Mouse (Mus musculus) heart, embryonic 11.5 days (tissue): ENCODE data around the gene Naa38. TPM values are rescaled to one million over a fixed set of nuclear protein-coding genes. Genes with fewer than 3 reads are reported as not detected.
A peak's percentile ranks its signal among the peaks of the same experiment; 100 is the strongest.

Experiments used
- ATAC-seq: fragments of 200-750 bp; cut with Nextera tagmentation; replicated peaks from 2 replicates; pipeline ENCODE4 v1.8.0; 2017; ENCODE audit warnings: moderate library complexity; ENCODE audit not compliant: insufficient number of reproducible peaks, low FRiP score, low TSS enrichment
- H3K27ac ChIP-seq: fragments of 300-500 bp; sonication (generic); 2 replicates; pipeline ENCODE4 v1.5.1; 2014; ENCODE audit warnings: mild to moderate bottlenecking, low read depth, low read length
- H3K27me3 ChIP-seq: fragments of 300-500 bp; sonication (generic); 2 replicates; pipeline ENCODE4 v1.6.1; 2014; ENCODE audit warnings: mild to moderate bottlenecking, low read length, mixed read lengths; ENCODE audit not compliant: control insufficient read depth, insufficient read depth
- H3K36me3 ChIP-seq: fragments of 300-500 bp; sonication (generic); 2 replicates; pipeline ENCODE4 v1.6.1; 2014; ENCODE audit warnings: mild to moderate bottlenecking, low read length, moderate library complexity, mixed read lengths; ENCODE audit not compliant: control insufficient read depth, insufficient read depth
- H3K4me1 ChIP-seq: fragments of 300-500 bp; sonication (generic); 2 replicates; pipeline ENCODE4 v1.6.1; 2014; ENCODE audit warnings: low read length; ENCODE audit not compliant: control insufficient read depth, insufficient read depth
- H3K4me2 ChIP-seq: fragments of 300-500 bp; sonication (generic); 2 replicates; pipeline ENCODE4 v1.6.1; 2014; ENCODE audit warnings: mild to moderate bottlenecking, moderate library complexity
- H3K4me3 ChIP-seq: fragments of 300-500 bp; sonication (generic); 2 replicates; pipeline ENCODE4 v1.5.1; 2014; ENCODE audit warnings: low read depth, low read length
- H3K9ac ChIP-seq: fragments of 300-500 bp; sonication (generic); 2 replicates; pipeline ENCODE4 v1.6.1; 2014; ENCODE audit warnings: mild to moderate bottlenecking, low read depth, low read length, moderate library complexity
- H3K9me3 ChIP-seq: fragments of 300-500 bp; sonication (generic); replicated peaks from 2 replicates; pipeline ENCODE4 v1.6.1; 2016; ENCODE audit warnings: low read length; ENCODE audit not compliant: control insufficient read depth
- WGBS: fragments of 180-500 bp; shearing (Covaris S2); extraction: QIAGEN DNeasy Blood & Tissue Kit; methylation state at CpG from one replicate; pipeline ENCODE4 v1.1.7; 2014; ENCODE audit not compliant: insufficient replicate concordance; 5-methylcytosine and 5-hydroxymethylcytosine counted together
- polyA plus RNA-seq: library from polyadenylated mRNA; unstranded; fragments of >200 nt; fragmentation: Nextera tagmentation; extraction: Ambion mirVana; gene quantifications from 2 replicates; pipeline ENCODE4 v1.2.1, GENCODE M21; 2014

The Naa38 gene
- polyA plus RNA-seq, 1 experiment from 2014 or later = 166 TPM

DNA sequence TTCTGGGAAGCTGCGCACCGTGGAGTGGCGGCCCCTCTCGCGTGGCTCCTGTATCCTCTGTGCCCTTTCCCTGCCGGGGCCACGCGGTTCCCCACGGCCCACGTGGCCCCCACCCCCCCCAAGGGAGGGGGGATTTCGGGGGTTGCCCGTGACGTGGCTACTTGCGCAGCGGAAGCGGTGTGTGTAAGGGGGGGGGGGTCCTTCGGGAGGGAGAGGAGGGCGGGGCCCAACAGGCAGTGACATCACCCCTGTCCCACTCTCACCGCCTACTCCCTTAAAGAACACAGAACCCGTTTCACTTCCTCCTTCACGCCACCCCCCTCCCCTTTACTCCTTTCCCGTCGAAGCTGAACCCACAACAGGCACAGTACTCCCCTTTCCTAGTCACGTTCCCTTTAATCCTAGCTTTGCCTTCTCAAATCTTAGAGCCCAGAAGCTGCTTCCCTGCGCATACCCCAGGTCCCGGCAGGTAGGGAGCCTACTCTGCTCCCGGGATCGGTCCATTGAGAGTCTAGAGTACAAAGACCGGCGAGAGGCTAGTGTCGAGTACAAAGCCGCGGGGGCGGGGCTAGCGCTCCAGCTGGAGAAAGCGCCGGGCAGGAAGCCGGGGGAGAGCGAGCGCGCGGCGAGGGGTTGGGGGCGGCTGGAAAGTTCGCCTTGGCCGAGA, 14.2 kb downstream of the Naa38 start:
- Histone ChIP-seq H3K27ac (peak overlapping the region; percentile 98), H3K9ac (peak overlapping the region; percentile 92), H3K9me3 (no peaks in the 10 kb centered on the region), H3K27me3 (no peaks in the 10 kb centered on the region), H3K36me3 (peaks cover 33% of the 10 kb centered on the region), H3K4me3 (peak overlapping the region; percentile 90), H3K4me2 (peak overlapping the region; percentile 99), H3K4me1 (peaks cover 38% of the 10 kb centered on the region)
- peak; percentile 31; the same call in 1 of the 2 replicates for ATAC-seq
- WGBS = 0% methylated on average over 46 of the region's 46 CpGs

DNA sequence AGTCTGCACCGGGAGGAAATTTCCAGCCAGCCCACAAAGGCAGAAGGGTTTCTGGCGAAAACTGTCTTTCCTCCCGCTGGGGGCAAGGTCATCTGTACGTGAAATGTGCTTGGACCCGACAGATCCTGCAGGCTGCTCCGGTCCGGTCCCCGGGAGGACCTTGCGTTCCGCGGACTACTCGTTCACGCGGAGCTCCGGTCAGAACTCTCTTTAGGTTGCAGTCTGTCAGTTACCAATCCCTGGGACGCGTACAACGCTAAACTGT, 14.7 kb downstream of the Naa38 start:
- Histone ChIP-seq H3K9ac (peak overlapping the region; percentile 92), H3K4me1 (peaks cover 42% of the 10 kb centered on the region), H3K27me3 (no peaks in the 10 kb centered on the region), H3K4me2 (peak overlapping the region; percentile 99), H3K27ac (peak overlapping the region; percentile 98), H3K4me3 (peak overlapping the region; percentile 90), H3K36me3 (peaks cover 29% of the 10 kb centered on the region), H3K9me3 (no peaks in the 10 kb centered on the region)
- 0% methylated on average over 18 of the region's 18 CpGs for WGBS
- no peak for ATAC-seq

DNA sequence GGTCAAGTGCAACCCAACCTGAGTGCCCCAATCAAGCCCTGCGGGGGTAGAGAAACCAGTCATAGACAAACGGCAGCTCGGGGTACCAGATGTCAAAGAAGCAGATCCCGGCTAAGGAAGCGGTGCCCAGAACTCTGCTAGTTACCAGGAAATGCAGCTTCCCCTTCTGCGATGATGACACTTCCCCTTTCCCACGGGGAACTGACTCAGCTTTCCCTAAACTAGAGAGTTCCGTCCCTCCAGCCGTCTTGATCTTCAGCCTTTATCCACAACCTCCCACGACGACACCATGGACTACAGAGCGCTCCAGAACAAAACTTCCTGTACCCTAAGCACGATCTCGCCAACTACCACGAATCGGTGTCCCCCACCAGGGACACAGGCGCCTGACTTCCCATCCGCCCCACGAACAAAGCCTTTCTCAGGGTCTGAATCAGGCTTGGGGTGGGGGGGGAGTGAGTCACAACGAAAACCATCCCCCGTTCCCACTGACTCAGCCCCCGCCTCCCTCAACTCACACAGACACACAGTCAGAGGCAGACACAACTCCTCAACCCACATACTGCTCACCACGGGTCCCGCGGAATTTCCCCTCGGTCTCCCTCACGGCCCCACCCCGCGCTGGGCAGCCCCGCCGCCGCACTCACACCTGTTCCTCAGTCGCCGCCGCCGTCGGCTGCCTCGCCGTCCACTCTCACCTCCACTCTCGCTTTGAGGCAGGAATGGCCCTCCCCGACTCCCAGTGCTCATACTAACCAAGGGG, 15.2 kb downstream of the Naa38 start:
- H3K4me2 ChIP-seq = peak overlapping the region; percentile 99
- ATAC-seq = 0 out of 2 replicates have a peak, but pooled peaks have one; percentile 7
- H3K9ac ChIP-seq = peak overlapping the region; percentile 92
- peaks cover 42% of the 10 kb centered on the region for H3K4me1 ChIP-seq
- H3K36me3 ChIP-seq = peaks cover 25% of the 10 kb centered on the region
- under 1% methylated on average over 41 of the region's 41 CpGs for WGBS
- peak overlapping the region; percentile 90 for H3K4me3 ChIP-seq
- no peaks in the 10 kb centered on the region for H3K27me3 ChIP-seq
- H3K9me3 ChIP-seq = no peaks in the 10 kb centered on the region
- H3K27ac ChIP-seq = peak overlapping the region; percentile 98

DNA sequence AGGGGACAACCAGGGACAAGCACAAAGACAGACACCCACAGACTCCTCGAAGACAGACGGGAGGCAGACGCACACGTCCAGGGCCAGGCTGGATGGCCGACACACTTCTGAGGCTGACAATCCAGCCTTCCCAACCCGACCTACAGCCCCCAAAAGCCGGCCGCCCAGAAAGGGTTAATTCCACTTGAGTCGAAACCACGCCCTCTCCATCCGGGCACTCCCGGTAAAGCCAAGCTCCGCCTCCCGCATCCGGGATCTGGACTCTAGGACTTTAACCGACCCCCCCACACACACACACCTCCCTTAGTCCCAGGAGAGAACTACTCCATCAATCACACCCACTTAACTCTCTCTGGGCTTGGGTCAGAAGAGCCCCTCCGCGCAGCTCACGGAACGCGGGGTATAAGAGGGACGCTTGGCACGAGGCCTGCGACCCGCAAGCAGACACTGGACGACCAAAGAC, 15.8 kb downstream of the Naa38 start:
- Histone ChIP-seq H3K9ac (peak overlapping the region; percentile 92), H3K4me3 (peak overlapping the region; percentile 90), H3K36me3 (peaks cover 18% of the 10 kb centered on the region), H3K27ac (peak overlapping the region; percentile 98), H3K27me3 (no peaks in the 10 kb centered on the region), H3K4me1 (peaks cover 42% of the 10 kb centered on the region), H3K9me3 (no peaks in the 10 kb centered on the region), H3K4me2 (peak overlapping the region; percentile 99)
- ATAC-seq = peak; percentile 40
- under 1% methylated on average over 26 of the region's 26 CpGs for WGBS

DNA sequence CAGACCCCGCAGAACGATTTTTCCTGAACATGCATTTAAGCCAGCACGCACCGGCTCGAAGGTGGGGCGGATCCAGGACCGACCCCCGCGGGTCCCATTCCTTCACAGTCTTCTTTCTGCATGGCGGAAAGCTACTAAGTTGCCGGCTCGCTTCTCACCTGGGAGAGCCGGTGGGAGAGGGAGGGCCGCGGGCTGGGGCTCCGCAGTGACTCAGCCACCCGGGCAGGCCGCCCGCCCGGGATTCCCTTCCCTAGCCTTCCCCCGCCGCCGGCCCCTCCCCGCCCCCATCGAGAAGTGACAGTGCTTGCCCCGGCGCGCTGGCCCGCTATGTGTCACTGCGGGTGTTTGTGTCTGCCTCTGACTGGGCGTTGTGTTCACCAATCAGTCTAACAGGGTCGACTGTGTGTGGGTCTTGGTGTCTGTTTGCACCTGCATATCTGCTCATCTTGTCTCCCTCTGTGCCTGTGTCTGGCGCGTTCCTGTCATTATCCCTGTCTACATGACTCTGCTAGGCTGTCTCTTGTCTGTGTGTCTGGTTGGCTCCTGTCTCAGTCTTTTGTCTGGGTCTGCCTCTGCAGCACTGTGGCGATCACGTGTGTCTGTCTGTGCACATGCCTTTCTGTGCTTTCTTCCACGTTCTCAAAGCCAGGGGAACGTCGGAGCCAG, 16.4 kb downstream of the Naa38 start:
- ATAC-seq = no peak; the same call in 1 of the 2 replicates
- peaks cover 42% of the 10 kb centered on the region for H3K4me1 ChIP-seq

DNA sequence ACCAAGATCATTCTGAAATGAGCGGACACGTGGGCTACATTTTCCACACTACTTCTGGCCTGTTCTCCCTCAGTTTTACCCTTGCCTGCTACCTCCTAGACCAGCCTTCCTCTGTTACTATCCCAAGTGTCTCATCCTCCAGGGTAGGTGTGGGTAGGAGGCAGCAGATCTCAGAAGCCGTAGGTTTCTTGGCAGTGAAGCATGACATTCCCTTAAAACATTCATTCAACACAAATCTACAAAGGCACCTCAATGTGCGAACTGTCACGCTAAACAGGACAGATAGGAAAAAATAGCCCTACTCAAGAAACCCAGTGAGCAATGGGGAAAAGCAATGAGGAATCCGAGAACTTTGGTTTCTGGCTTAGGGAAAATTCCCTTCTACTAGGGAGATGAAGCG, 17.3 kb downstream of the Naa38 start:
- ATAC-seq = no peak
- peak overlapping the region; percentile 90; the same call in 1 of the 2 replicates for H3K4me3 ChIP-seq
- peaks cover 49% of the 10 kb centered on the region for H3K4me1 ChIP-seq
- H3K9ac ChIP-seq = peak overlapping the region; percentile 92; the same call in 1 of the 2 replicates
- WGBS = 56% methylated on average over 7 of the region's 7 CpGs
- peaks cover 6% of the 10 kb centered on the region for H3K36me3 ChIP-seq
- H3K9me3 ChIP-seq = no peaks in the 10 kb centered on the region
- peak overlapping the region; percentile 99 for H3K4me2 ChIP-seq
- H3K27ac ChIP-seq = peak overlapping the region; percentile 98
- H3K27me3 ChIP-seq = no peaks in the 10 kb centered on the region

More for the DNA sequence above, 16.4 kb downstream of the Naa38 start:
- Histone ChIP-seq H3K27ac (peak overlapping the region; percentile 98), H3K27me3 (no peaks in the 10 kb centered on the region), H3K9me3 (no peaks in the 10 kb centered on the region), H3K4me3 (peak overlapping the region; percentile 90), H3K36me3 (peaks cover 14% of the 10 kb centered on the region), H3K9ac (peak overlapping the region; percentile 92), H3K4me2 (peak overlapping the region; percentile 99)
- WGBS = under 1% methylated on average over 37 of the region's 39 CpGs

DNA sequence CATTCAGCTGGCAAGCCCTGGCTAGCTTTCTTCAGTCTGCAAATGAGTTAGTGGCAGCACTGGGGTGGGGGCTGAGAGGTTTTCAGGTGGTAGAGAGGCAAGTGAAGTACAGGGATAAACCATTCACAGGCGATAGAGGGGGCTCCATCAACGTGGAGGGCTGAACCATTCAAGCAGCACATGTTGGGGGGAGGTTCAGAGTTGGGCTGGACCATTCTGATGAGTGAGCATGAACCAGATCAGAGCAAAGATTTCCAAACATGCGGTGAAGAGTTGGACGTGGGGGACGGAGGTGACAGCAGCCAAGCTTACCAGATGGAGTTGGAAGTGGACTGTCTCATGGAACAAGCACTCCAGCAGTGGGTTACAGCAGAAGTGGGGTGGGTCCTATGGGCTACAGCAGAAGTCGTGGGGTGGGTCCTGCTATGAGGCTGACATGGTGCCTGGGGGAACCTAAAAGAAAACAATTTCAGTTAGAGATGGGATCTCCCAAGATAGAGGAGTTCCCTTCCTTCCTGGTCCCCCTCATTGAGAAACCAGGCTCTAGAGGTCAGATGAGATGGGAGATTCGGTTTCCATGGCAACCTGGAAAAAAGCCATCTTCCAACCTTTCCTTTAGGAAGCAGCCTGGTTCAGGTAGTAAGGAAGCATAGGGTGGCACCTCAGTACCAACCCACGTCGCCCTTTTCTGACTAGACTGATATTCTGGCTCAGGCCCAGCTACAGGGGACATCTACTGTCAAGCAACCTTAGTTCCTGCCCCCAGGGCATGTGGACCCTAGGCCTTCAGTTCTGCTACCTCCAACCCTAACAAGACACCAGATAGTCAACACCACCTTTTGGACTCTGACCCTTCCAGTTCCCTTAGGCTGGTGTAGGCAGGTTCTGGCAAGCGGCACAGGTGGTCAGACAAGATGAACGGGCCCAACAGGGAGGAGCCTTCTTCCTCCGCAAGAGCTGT, 18.2 kb downstream of the Naa38 start, which contains the start of gene Kdm6b:
Gene Kdm6b, minus strand, starts transcription at position 455 of the 961 bp plus-strand sequence.
- no peak for ATAC-seq
- Histone ChIP-seq H3K27me3 (no peaks in the 10 kb centered on the region), H3K27ac (peak within 1 kb of the TSS; percentile 98), H3K9ac (peak within 1 kb of the TSS; percentile 92), H3K9me3 (no peaks in the 10 kb centered on the region), H3K4me1 (peaks cover 49% of the 10 kb centered on the region), H3K36me3 (peaks cover 2% of the 10 kb centered on the region; the same call in 1 of the 2 replicates), H3K4me2 (peak within 1 kb of the TSS; percentile 99), H3K4me3 (peak within 1 kb of the TSS; percentile 83)
- WGBS = 44% methylated on average over 12 of the region's 12 CpGs
